Mouse (Mus musculus) MEL (cell line): ENCODE measurements at regions not wholly inside any gene's neighbourhood (a gene's known extent, or its start where the extent isn't known, plus 50 kb on each side); places are given as distances from the start of the nearest gene placed in this dataset.

ENCODE experiments used
- DNase-seq: peaks from one replicate; pipeline ENCODE4 v3.0.0; 2011; ENCODE audit warnings: low read depth, low spot score
- H3K27ac ChIP-seq: 2 replicates; pipeline ENCODE4 v1.5.1; 2012; ENCODE audit warnings: low read depth, mild to moderate bottlenecking, control low read depth, low read length, moderate library complexity; ENCODE audit not compliant: control insufficient read depth
- H3K27me3 ChIP-seq, 2 experiments: fragments of 150-350 bp in 1 of 2; sonication (generic) in 1 of 2; 2 replicates each; pipeline ENCODE4 v1.6.1; 2012; ENCODE audit warnings: low read length in 2 of 2, mild to moderate bottlenecking in 2 of 2, improper control_type of control experiment in 1 of 2, moderate library complexity in 1 of 2; ENCODE audit not compliant: insufficient read depth in 2 of 2, control insufficient read depth in 1 of 2
- H3K36me3 ChIP-seq, 2 experiments: 2 replicates each; pipeline ENCODE4 v1.6.1; 2012 to 2014; ENCODE audit warnings: low read length in 2 of 2, improper control_type of control experiment in 1 of 2, inconsistent platforms in 1 of 2, mild to moderate bottlenecking in 1 of 2; ENCODE audit not compliant: insufficient read depth in 2 of 2, control insufficient read depth in 1 of 2
- H3K4me1 ChIP-seq, 2 experiments: fragments of 150-350 bp in 1 of 2; sonication (generic) in 1 of 2; 2 replicates each; pipeline ENCODE4 v1.6.1; 2012; ENCODE audit warnings: low read length in 2 of 2, improper control_type of control experiment in 1 of 2, mild to moderate bottlenecking in 1 of 2; ENCODE audit not compliant: insufficient read depth in 2 of 2, control insufficient read depth in 1 of 2
- H3K4me3 ChIP-seq, 2 experiments: fragments of 150-350 bp in 1 of 2; sonication (generic) in 1 of 2; 2 replicates each; pipeline ENCODE4 v1.5.1; 2012; ENCODE audit warnings: low read depth in 2 of 2, low read length in 2 of 2, mild to moderate bottlenecking in 2 of 2, moderate library complexity in 2 of 2, control low read depth in 1 of 2, improper control_type of control experiment in 1 of 2; ENCODE audit not compliant: control insufficient read depth in 1 of 2, insufficient read depth in 1 of 2
- H3K79me2 ChIP-seq: 2 replicates; pipeline ENCODE4 v1.6.1; 2012; ENCODE audit warnings: mild to moderate bottlenecking, low read length, moderate library complexity; ENCODE audit not compliant: control insufficient read depth, poor library complexity, insufficient read depth
- H3K9ac ChIP-seq: 2 replicates; pipeline ENCODE4 v1.6.1; 2012; ENCODE audit warnings: low read depth, mild to moderate bottlenecking, control low read depth, low read length, moderate library complexity; ENCODE audit not compliant: control insufficient read depth, poor library complexity, severe bottlenecking
- H3K9me3 ChIP-seq: fragments of 150-350 bp; sonication (generic); replicated peaks from 2 replicates; pipeline ENCODE4 v1.6.1; 2012; ENCODE audit warnings: mild to moderate bottlenecking, low read length, improper control_type of control experiment, moderate library complexity; ENCODE audit not compliant: insufficient read depth
- CHD1 ChIP-seq: IDR thresholded peaks from 2 replicates; pipeline ENCODE4 v1.6.1; 2012; ENCODE audit warnings: low read depth, mild to moderate bottlenecking, inconsistent platforms, low read length, improper control_type of control experiment
- CHD2 ChIP-seq: IDR thresholded peaks from 2 replicates; pipeline ENCODE4 v1.6.1; 2011; ENCODE audit warnings: low read length, improper control_type of control experiment
- EP300 ChIP-seq, 2 experiments: IDR thresholded peaks; 2 replicates each; pipeline ENCODE4 v1.6.1; 2011; ENCODE audit warnings: improper control_type of control experiment in 2 of 2, low read length in 2 of 2, low read depth in 1 of 2, mild to moderate bottlenecking in 1 of 2
- GATA1 ChIP-seq: IDR thresholded peaks from 2 replicates; pipeline ENCODE4 v1.6.1; 2011; ENCODE audit warnings: low read depth, low read length, improper control_type of control experiment
- HCFC1 ChIP-seq: IDR thresholded peaks from 2 replicates; pipeline ENCODE4 v1.6.1; 2012; ENCODE audit warnings: low read depth, mild to moderate bottlenecking, inconsistent platforms, low read length, improper control_type of control experiment, moderate library complexity
- JUND ChIP-seq: IDR thresholded peaks from 2 replicates; pipeline ENCODE4 v1.6.1; 2011; ENCODE audit warnings: low read depth, mild to moderate bottlenecking, improper control_type of control experiment, low read length
- MEF2A ChIP-seq: IDR thresholded peaks from 2 replicates; pipeline ENCODE4 v1.6.1; 2014; ENCODE audit warnings: low read depth, mild to moderate bottlenecking, inconsistent platforms, low read length, improper control_type of control experiment; ENCODE audit not compliant: poor library complexity, insufficient replicate concordance, severe bottlenecking; ENCODE audit errors: extremely low read depth
- MXI1 ChIP-seq: IDR thresholded peaks from 2 replicates; pipeline ENCODE4 v1.6.1; 2011; ENCODE audit warnings: mild to moderate bottlenecking, low read depth, low read length, improper control_type of control experiment
- MYC ChIP-seq: IDR thresholded peaks from 2 replicates; pipeline ENCODE4 v1.6.1; 2011; ENCODE audit warnings: low read depth, mild to moderate bottlenecking, low read length, improper control_type of control experiment, moderate library complexity
- RAD21 ChIP-seq: IDR thresholded peaks from 2 replicates; pipeline ENCODE4 v1.6.1; 2011; ENCODE audit warnings: mild to moderate bottlenecking, low read depth, low read length, improper control_type of control experiment
- RCOR1 ChIP-seq: IDR thresholded peaks from 2 replicates; pipeline ENCODE4 v1.6.1; 2012; ENCODE audit warnings: low read depth, mild to moderate bottlenecking, inconsistent platforms, low read length, improper control_type of control experiment
- SIN3A ChIP-seq: IDR thresholded peaks from 2 replicates; pipeline ENCODE4 v1.6.1; 2012; ENCODE audit warnings: low read length, improper control_type of control experiment, inconsistent platforms
- SMC3 ChIP-seq: IDR thresholded peaks from 2 replicates; pipeline ENCODE4 v1.6.1; 2011; ENCODE audit warnings: low read depth, low read length, improper control_type of control experiment
- TAL1 ChIP-seq: IDR thresholded peaks from 2 replicates; pipeline ENCODE4 v1.6.1; 2012; ENCODE audit warnings: mild to moderate bottlenecking, inconsistent platforms, low read length, moderate library complexity, mixed read lengths
- USF1 ChIP-seq: IDR thresholded peaks from 2 replicates; pipeline ENCODE4 v1.6.1; 2014; ENCODE audit warnings: low read depth, mild to moderate bottlenecking, inconsistent platforms, low read length, improper control_type of control experiment, moderate library complexity
- USF2 ChIP-seq, 2 experiments: IDR thresholded peaks; 2 replicates each; pipeline ENCODE4 v1.6.1; 2011 to 2012; ENCODE audit warnings: improper control_type of control experiment in 2 of 2, low read length in 2 of 2, borderline replicate concordance in 1 of 2, inconsistent platforms in 1 of 2, low read depth in 1 of 2, mild to moderate bottlenecking in 1 of 2; ENCODE audit not compliant: insufficient read depth in 1 of 2
- ZC3H11A ChIP-seq: IDR thresholded peaks from 2 replicates; pipeline ENCODE4 v1.6.1; 2012; ENCODE audit warnings: low read depth, mild to moderate bottlenecking, inconsistent platforms, low read length, improper control_type of control experiment
- ZKSCAN1 ChIP-seq: IDR thresholded peaks from 2 replicates; pipeline ENCODE4 v1.6.1; 2012; ENCODE audit warnings: low read depth, mild to moderate bottlenecking, inconsistent platforms, low read length, improper control_type of control experiment, moderate library complexity
- ZMIZ1 ChIP-seq: IDR thresholded peaks from 2 replicates; pipeline ENCODE4 v1.6.1; 2012; ENCODE audit warnings: low read depth, mild to moderate bottlenecking, inconsistent platforms, low read length, improper control_type of control experiment, moderate library complexity
- ZNF384 ChIP-seq: IDR thresholded peaks from 2 replicates; pipeline ENCODE4 v1.6.1; 2012; ENCODE audit warnings: low read depth, mild to moderate bottlenecking, inconsistent platforms, low read length, improper control_type of control experiment

GRCm38 (mm10) chr3:60878880-60879279, 123.7 kb upstream of the P2ry1 start:
- Histone ChIP-seq H3K36me3 (no peaks in the 10 kb centered on the region), H3K9me3 (no peaks in the 10 kb centered on the region), H3K27ac (no peak overlapping the region), H3K4me3 (no peak overlapping the region), H3K4me1 (no peaks in the 10 kb centered on the region), H3K9ac (no peak overlapping the region), H3K27me3 (no peaks in the 10 kb centered on the region), H3K79me2 (no peaks in the 10 kb centered on the region)
- no peak for TF ChIP-seq ZNF384
- no peak for TF ChIP-seq TAL1
- TF ChIP-seq ZC3H11A, result no peak
- no peak for TF ChIP-seq CHD2
- TF ChIP-seq ZKSCAN1, result no peak
- TF ChIP-seq MYC, result no peak
- no peak for DNase-seq

- no peak overlapping the region for H3K27ac ChIP-seq
- no peak for DNase-seq
- no peaks in the 10 kb centered on the region for H3K27me3 ChIP-seq
- H3K79me2 ChIP-seq, result no peaks in the 10 kb centered on the region
- no peak overlapping the region for H3K9ac ChIP-seq
- H3K4me1 ChIP-seq, result peaks cover 0 to 4% of the 10 kb centered on the region in 2 experiments; a peak in 2 of 4 replicates
- TF ChIP-seq CHD1 (no peak), MYC (no peak), USF2 (IDR thresholded peaks at IDR 0.05; ENCODE audit: borderline replicate concordance in 1 of 2, insufficient read depth in 1 of 2, low read depth in 1 of 2, low read length in 2 of 2) (no peak), MEF2A (no peak), RAD21 (no peak)
- TF ChIP-seq, all 39 proteins: peak for 0
- H3K4me3 ChIP-seq, result no peak overlapping the region
- no peaks in the 10 kb centered on the region for H3K9me3 ChIP-seq
- H3K36me3 ChIP-seq, result peaks cover 0 to 4% of the 10 kb centered on the region in 2 experiments; a peak in 2 of 4 replicates
Observed at GRCm38 (mm10) chr3:60884027-60884426, 118.6 kb upstream of the P2ry1 start.

- Histone ChIP-seq H3K4me3 (no peak overlapping the region; a peak in 1 of 4 replicates), H3K9ac (no peak overlapping the region), H3K4me1 (peaks cover 0 to 11% of the 10 kb centered on the region in 2 experiments; a peak in 3 of 4 replicates), H3K79me2 (no peaks in the 10 kb centered on the region), H3K9me3 (no peaks in the 10 kb centered on the region), H3K36me3 (peaks cover 0 to 15% of the 10 kb centered on the region in 2 experiments; a peak in 2 of 4 replicates), H3K27me3 (no peaks in the 10 kb centered on the region), H3K27ac (no peak overlapping the region; the same call in none of the 2 replicates)
- TF ChIP-seq JUND, result peak; percentile 70; the same call in 1 of the 2 replicates
- TF ChIP-seq EP300 (IDR thresholded peaks at IDR 0.05; ENCODE audit: low read depth in 1 of 2, low read length in 2 of 2), result peak; percentile 36 to 55
- TF ChIP-seq SIN3A, result no peak
- TF ChIP-seq HCFC1, result no peak
- TF ChIP-seq SMC3, result no peak
- no peak for TF ChIP-seq ZMIZ1
- no peak for TF ChIP-seq ZNF384
- peak; percentile 34; the same call in 1 of the 2 replicates for TF ChIP-seq RCOR1
- TF ChIP-seq USF2 (IDR thresholded peaks at IDR 0.05; ENCODE audit: borderline replicate concordance in 1 of 2, insufficient read depth in 1 of 2, low read depth in 1 of 2, low read length in 2 of 2), result no peak
- no peak for TF ChIP-seq USF1
- no peak for TF ChIP-seq MEF2A
- TF ChIP-seq GATA1, result peak; percentile 57; the same call in 1 of the 2 replicates
- no peak for TF ChIP-seq MXI1
- peak; percentile 58 for DNase-seq
Observed at GRCm38 (mm10) chr3:60889191-60889861, 113.3 kb upstream of the P2ry1 start.
